Mouse (Mus musculus) cortical plate, adult 2 months (tissue): ENCODE data around the gene Gm12184.

Experiments
- CTCF ChIP-seq: fragments of 200-500 bp; IDR thresholded peaks from 2 replicates; pipeline ENCODE4 v1.5.1; 2011; ENCODE audit warnings: mild to moderate bottlenecking, control low read depth, low read length; ENCODE audit not compliant: insufficient read depth; ENCODE audit errors: extremely low read depth
- POLR2A ChIP-seq: fragments of 200-500 bp; IDR thresholded peaks from 2 replicates; pipeline ENCODE4 v1.6.1; 2011; ENCODE audit warnings: mild to moderate bottlenecking, low read length, control low read depth; ENCODE audit not compliant: insufficient read depth; ENCODE audit errors: extremely low read depth

GRCm38 (mm10) chr11:48815851-48816250 is 10.6 kb downstream of the Gm12184 start:
- no peak for TF ChIP-seq POLR2A
- no peak for TF ChIP-seq CTCF
